Mouse (Mus musculus) central nervous system, embryonic 18 days (tissue): ENCODE results near the gene Gm16506. TPM values are rescaled to one million over a fixed set of nuclear protein-coding genes. Genes with fewer than 3 reads are reported as not detected.

Source experiments
- polyA plus RNA-seq: library from polyadenylated mRNA; depleted of rRNA; stranded (reverse); fragments of >200 nt; gene quantifications from 2 replicates; pipeline ENCODE4 v1.2.3, GENCODE M21; 2012; rRNA removed

The Gm16506 gene
- polyA plus RNA-seq: not detected in 2 replicates

DNA sequence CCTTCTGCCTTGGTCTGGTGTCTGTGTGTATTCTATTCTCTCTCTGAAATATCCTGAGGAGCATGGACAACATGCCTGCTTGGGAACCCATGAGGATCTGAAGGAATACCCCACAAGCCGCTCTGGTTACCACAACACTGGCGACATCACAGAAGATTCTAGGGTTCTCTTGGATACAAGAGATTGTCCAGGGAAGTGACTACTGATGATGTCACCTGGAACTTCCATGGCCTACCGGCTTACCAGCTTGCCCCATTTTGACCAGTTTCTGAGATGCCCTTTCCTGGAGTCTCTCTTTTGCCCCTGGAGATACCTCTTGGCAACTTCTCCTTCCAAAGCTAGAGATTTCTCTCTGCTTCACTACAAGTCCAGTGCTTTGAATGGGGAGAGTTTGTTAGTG, at the start of gene Gm16506:
Gm16506 (minus strand) TSS at position 101 of the 400 bp plus-strand sequence.

DNA sequence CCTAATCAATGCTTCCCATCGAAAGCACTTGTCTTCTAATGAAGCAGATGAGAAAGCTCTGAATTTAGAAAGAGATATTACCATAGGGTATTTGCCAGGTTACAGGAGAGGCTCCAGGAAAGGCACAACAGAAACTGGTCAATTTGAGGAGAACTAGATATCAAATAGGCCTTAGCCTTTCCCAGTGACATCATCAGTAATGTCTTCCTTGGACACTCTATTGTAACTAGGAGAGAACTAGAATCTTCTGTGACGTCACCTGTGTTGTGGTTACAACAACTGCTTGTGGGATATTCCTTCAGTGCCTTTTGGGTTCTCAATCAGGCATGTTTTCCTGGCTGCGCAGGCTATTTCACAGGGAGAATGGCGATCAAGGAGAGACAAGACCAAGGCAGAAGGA, 20.3 kb upstream of the Gm16506 start, which contains the start of gene Gm6526:
Gm6526 (plus strand) TSS at position 301 of the 400 bp plus-strand sequence.

DNA sequence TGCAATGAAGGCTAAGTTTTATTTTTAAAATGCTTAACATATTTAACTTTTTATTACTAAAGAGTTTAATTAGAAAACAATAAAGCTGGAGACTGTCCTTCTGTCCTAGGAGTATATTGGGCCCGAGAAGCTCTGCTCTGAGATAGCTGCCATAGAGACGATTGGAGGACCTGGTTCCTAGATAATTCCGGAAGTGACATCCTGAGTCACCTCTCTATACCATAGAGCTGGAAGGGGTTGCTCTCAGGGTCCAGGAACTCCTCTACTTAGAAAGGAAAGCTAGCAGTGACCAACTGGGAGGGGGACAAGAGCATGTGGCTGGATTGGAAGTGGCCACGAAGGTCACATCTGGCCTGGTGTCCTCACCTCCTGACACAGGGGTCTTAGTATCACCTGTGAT, 29.7 kb downstream of the Gm16506 start, which contains the start of gene Gm7324:
Gm7324 (plus strand) TSS at position 208 of the 400 bp plus-strand sequence.

DNA sequence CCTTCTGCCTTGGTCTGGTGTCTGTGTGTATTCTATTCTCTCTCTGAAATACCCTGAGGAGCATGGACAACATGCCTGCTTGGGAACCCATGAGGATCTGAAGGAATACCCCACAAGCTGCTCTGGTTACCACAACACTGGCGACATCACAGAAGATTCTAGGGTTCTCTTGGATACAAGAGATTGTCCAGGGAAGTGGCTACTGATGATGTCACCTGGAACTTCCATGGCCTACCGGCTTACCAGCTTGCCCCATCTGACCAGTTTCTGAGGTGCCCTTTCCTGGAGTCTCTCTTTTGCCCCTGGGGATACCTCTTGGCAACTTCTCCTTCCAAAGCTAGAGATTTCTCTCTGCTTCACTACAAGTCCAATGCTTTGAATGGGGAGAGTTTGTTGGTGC, 50.2 kb downstream of the Gm16506 start, which contains the start of gene Gm8165:
Gm8165 (minus strand) TSS at position 101 of the 400 bp plus-strand sequence.

Other genes starting within 250 kb of the Gm16506 start
- gene Gm5799, start 183.9 kb downstream of the Gm16506 start, polyA plus RNA-seq: not detected in 2 replicates
- gene Gm17654, start 148.3 kb downstream of the Gm16506 start, polyA plus RNA-seq: not detected in 2 replicates
- not detected in 2 replicates for gene Gm10375, start 119.5 kb downstream of the Gm16506 start, polyA plus RNA-seq
- gene Gm8165, start 50.3 kb downstream of the Gm16506 start, polyA plus RNA-seq: not detected in 2 replicates
- gene Gm7324, start 29.7 kb downstream of the Gm16506 start, polyA plus RNA-seq: 0.66 and 1.0 TPM in 2 replicates
- gene Gm6526, start 20.4 kb upstream of the Gm16506 start, polyA plus RNA-seq: not detected in 2 replicates
- gene Gm8180, start 57.3 kb upstream of the Gm16506 start, polyA plus RNA-seq: not detected in 2 replicates
- not detected in 2 replicates for gene Ear1, start 148.0 kb upstream of the Gm16506 start, polyA plus RNA-seq
- not detected in 2 replicates for gene Ear10, start 196.1 kb upstream of the Gm16506 start, polyA plus RNA-seq
- 5.9 TPM in 2 replicates for gene Gm8113, start 197.9 kb upstream of the Gm16506 start, polyA plus RNA-seq
- gene Ang5, start 229.6 kb upstream of the Gm16506 start, polyA plus RNA-seq: not detected in 2 replicates